Mouse (Mus musculus) heart, postnatal 36 days (tissue): ENCODE measurements around the gene Robo1. TPM values are rescaled to one million over a fixed set of nuclear protein-coding genes. Genes with fewer than 3 reads are reported as not detected.

ENCODE experiments used
- DNase-seq, 2 experiments: peaks; one replicate each; pipeline ENCODE4 v3.0.0; 2021 to 2022
- intact Hi-C: fragments of 180-260 bp; cut with DNase I; formaldehyde crosslinking; loops from one replicate; pipeline ENCODE4 v1.15.1; 2025
- total RNA-seq, 2 experiments: library from RNA; stranded (reverse); gene quantifications; 2 replicates each; pipeline ENCODE4 v1.2.3; 2021

The Robo1 gene
- total RNA-seq: 1 to 10 TPM; 1.4 TPM

- intact Hi-C loops: no loop called here
- no peak for DNase-seq
Measured at GRCm38 (mm10) chr16:72307537-72308330, at the start of gene Robo1. Gene Robo1 (plus strand): TSS chr16:72308306.

GRCm38 (mm10) chr16:72267839-72268238, 40.3 kb upstream of the Robo1 start:
- no peak for DNase-seq
- intact Hi-C loops: no loop called here

GRCm38 (mm10) chr16:72276390-72277074, 31.6 kb upstream of the Robo1 start:
- no peak for DNase-seq
- intact Hi-C loops: no loop called here

GRCm38 (mm10) chr16:72308331-72308668, 194 bp downstream of the Robo1 start:
- no peak for DNase-seq
- intact Hi-C loops: no loop called here

GRCm38 (mm10) chr16:72327321-72327720, 19.2 kb downstream of the Robo1 start:
- DNase-seq: no peak
- intact Hi-C loops: no loop called here

- DNase-seq: no peak
- intact Hi-C loops: no loop called here
Measured at GRCm38 (mm10) chr16:72328579-72328978, 20.5 kb downstream of the Robo1 start.

- intact Hi-C loops: no loop called here
- DNase-seq: no peak
Measured at GRCm38 (mm10) chr16:72337757-72338156, 29.7 kb downstream of the Robo1 start.

GRCm38 (mm10) chr16:72350422-72350821, 42.3 kb downstream of the Robo1 start:
- no peak for DNase-seq
- intact Hi-C loops: no loop called here

- intact Hi-C loops: loop anchor here (2.0 to 5.0 kb wide), 2 partner anchors 236 to 624 kb away; no protein-coding TSS in a partner anchor
- DNase-seq: peak in 1 of 2 experiments; percentile 2
Measured at GRCm38 (mm10) chr16:72356515-72357357, 48.6 kb downstream of the Robo1 start.

GRCm38 (mm10) chr16:72376896-72377295, 68.8 kb downstream of the Robo1 start:
- DNase-seq: no peak
- intact Hi-C loops: no loop called here

- DNase-seq: no peak
- intact Hi-C loops: no loop called here
Measured at GRCm38 (mm10) chr16:72381819-72382218, 73.7 kb downstream of the Robo1 start.

- intact Hi-C loops: no loop called here
- DNase-seq: no peak
Measured at GRCm38 (mm10) chr16:72383566-72383965, 75.5 kb downstream of the Robo1 start.

GRCm38 (mm10) chr16:72393512-72393911, 85.4 kb downstream of the Robo1 start:
- intact Hi-C loops: no loop called here
- DNase-seq: no peak

- intact Hi-C loops: no loop called here
- DNase-seq: no peak
Measured at GRCm38 (mm10) chr16:72398811-72399210, 90.7 kb downstream of the Robo1 start.

GRCm38 (mm10) chr16:72402381-72402780, 94.3 kb downstream of the Robo1 start:
- DNase-seq: no peak
- intact Hi-C loops: no loop called here

- no peak for DNase-seq
- intact Hi-C loops: no loop called here
Measured at GRCm38 (mm10) chr16:72409820-72410219, 101.7 kb downstream of the Robo1 start.

GRCm38 (mm10) chr16:72411669-72412270, 103.7 kb downstream of the Robo1 start:
- DNase-seq: no peak
- intact Hi-C loops: no loop called here

- intact Hi-C loops: no loop called here
- no peak for DNase-seq
Measured at GRCm38 (mm10) chr16:72412879-72413278, 104.8 kb downstream of the Robo1 start.

GRCm38 (mm10) chr16:72419328-72420066, 111.4 kb downstream of the Robo1 start:
- no peak for DNase-seq
- intact Hi-C loops: no loop called here

GRCm38 (mm10) chr16:72422426-72422825, 114.3 kb downstream of the Robo1 start:
- intact Hi-C loops: no loop called here
- no peak for DNase-seq
